Mouse (Mus musculus): Measurements from ENCODE around the gene 1700109H08Rik. TPM values are rescaled to one million over a fixed set of nuclear protein-coding genes. Genes with fewer than 3 reads are reported as not detected.

The 1700109H08Rik gene
- 0.23 and 0.47 TPM in 2 replicates for polyA plus RNA-seq (2012; rRNA removed)

GRCm38 (mm10) chr5:3571266-3571665, at the start of gene 1700109H08Rik:
Gene 1700109H08Rik, plus strand, starts transcription at chr5:3571566.

GRCm38 (mm10) chr5:3543629-3544479, 27.5 kb upstream of the 1700109H08Rik start, which contains the start of gene Fam133b:
Gene Fam133b, plus strand, starts transcription at chr5:3543833.

GRCm38 (mm10) chr5:3595693-3596398, 24.5 kb downstream of the 1700109H08Rik start, which contains the start of gene Pex1:
Gene Pex1, plus strand, starts transcription at chr5:3596066.

GRCm38 (mm10) chr5:3596399-3596766, 25.0 kb downstream of the 1700109H08Rik start, which contains the start of gene Rbm48:
Gene Rbm48, minus strand, starts transcription at chr5:3596585.

Other genes with a start within 250 kb of the 1700109H08Rik start
- 0.68 and 0.96 TPM in 2 replicates for gene Cdk6, start 230.1 kb upstream of the 1700109H08Rik start, polyA plus RNA-seq (2012; rRNA removed)
- 0.87 and 1.6 TPM in 2 replicates for gene Fam133b, start 27.7 kb upstream of the 1700109H08Rik start, polyA plus RNA-seq (2012; rRNA removed)
- 1.3 and 3.9 TPM in 2 replicates for gene Pex1, start 24.5 kb downstream of the 1700109H08Rik start, polyA plus RNA-seq (2012; rRNA removed)
- 0.70 and 0.90 TPM in 2 replicates for gene Rbm48, start 25.0 kb downstream of the 1700109H08Rik start, polyA plus RNA-seq (2012; rRNA removed)
- not detected in 2 replicates for gene Tmbim7, start 79.6 kb downstream of the 1700109H08Rik start, polyA plus RNA-seq (2012; rRNA removed)
- gene Gatad1, start 85.6 kb downstream of the 1700109H08Rik start, polyA plus RNA-seq (2012; rRNA removed): 16.5 and 30.6 TPM in 2 replicates
- 2.0 and 2.7 TPM in 2 replicates for gene Ankib1, start 231.4 kb downstream of the 1700109H08Rik start, polyA plus RNA-seq (2012; rRNA removed)
- gene Krit1, start 231.6 kb downstream of the 1700109H08Rik start, polyA plus RNA-seq (2012; rRNA removed): 0.35 and 0.92 TPM in 2 replicates

Data from stomach, adult 2 months (tissue).